Mouse (Mus musculus): ENCODE results near the gene Rbm48. TPM values are rescaled to one million over a fixed set of nuclear protein-coding genes. Genes with fewer than 3 reads are reported as not detected.

The Rbm48 gene
- 20.2 TPM for polyA plus RNA-seq (2014; fragmentation: Illumina TruSeq; extraction: RNeasy Lipid Tissue Mini Kit (QIAGEN cat#74804); ENCODE audit: low read depth, low replicate concordance)

DNA sequence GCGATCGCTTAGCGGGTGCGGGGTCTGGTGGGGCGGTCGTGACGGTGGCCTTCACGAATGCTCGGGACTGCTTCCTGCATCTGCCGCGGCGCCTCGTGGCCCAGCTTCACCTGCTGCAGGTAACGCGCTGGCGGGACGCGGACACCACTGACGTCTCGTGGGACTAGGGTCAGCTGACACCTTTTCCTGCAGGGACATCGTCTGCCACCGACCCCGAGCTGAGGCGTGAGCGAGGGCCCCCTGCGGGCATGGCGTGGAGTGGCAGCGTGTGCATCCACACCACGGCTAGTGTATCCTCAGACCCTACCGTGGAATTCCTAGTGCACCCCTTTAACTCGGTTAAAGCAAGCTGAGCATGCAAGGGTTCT is at the start of gene Rbm48:
Rbm48 (minus strand) TSS at position 187 of the 368 bp plus-strand sequence.

GRCm38 (mm10) chr5:3595693-3596398 is 539 bp downstream of the Rbm48 start, which contains the start of gene Pex1:
Gene Pex1 (plus strand): TSS chr5:3596066.

GRCm38 (mm10) chr5:3571266-3571665 is 25.1 kb downstream of the Rbm48 start, which contains the start of gene 1700109H08Rik:
Gene 1700109H08Rik (plus strand): TSS chr5:3571566.

GRCm38 (mm10) chr5:3543629-3544479 is 52.5 kb downstream of the Rbm48 start, which contains the start of gene Fam133b:
Gene Fam133b (plus strand): TSS chr5:3543833.

Other genes with a start within 250 kb of the Rbm48 start
- 78.6 TPM for gene Fam133b, start 52.8 kb downstream of the Rbm48 start, polyA plus RNA-seq (2014; fragmentation: Illumina TruSeq; extraction: RNeasy Lipid Tissue Mini Kit (QIAGEN cat#74804); ENCODE audit: low read depth, low replicate concordance)
- 359 TPM for gene 1700109H08Rik, start 25.0 kb downstream of the Rbm48 start, polyA plus RNA-seq (2014; fragmentation: Illumina TruSeq; extraction: RNeasy Lipid Tissue Mini Kit (QIAGEN cat#74804); ENCODE audit: low read depth, low replicate concordance)
- gene Pex1, start 519 bp downstream of the Rbm48 start, polyA plus RNA-seq (2014; fragmentation: Illumina TruSeq; extraction: RNeasy Lipid Tissue Mini Kit (QIAGEN cat#74804); ENCODE audit: low read depth, low replicate concordance), result 12.3 TPM
- gene Tmbim7, start 54.6 kb upstream of the Rbm48 start, polyA plus RNA-seq (2014; fragmentation: Illumina TruSeq; extraction: RNeasy Lipid Tissue Mini Kit (QIAGEN cat#74804); ENCODE audit: low read depth, low replicate concordance), result 589 TPM
- gene Gatad1, start 60.6 kb upstream of the Rbm48 start, polyA plus RNA-seq (2014; fragmentation: Illumina TruSeq; extraction: RNeasy Lipid Tissue Mini Kit (QIAGEN cat#74804); ENCODE audit: low read depth, low replicate concordance), result 304 TPM
- gene Ankib1, start 206.3 kb upstream of the Rbm48 start, polyA plus RNA-seq (2014; fragmentation: Illumina TruSeq; extraction: RNeasy Lipid Tissue Mini Kit (QIAGEN cat#74804); ENCODE audit: low read depth, low replicate concordance), result 43.3 TPM
- gene Krit1, start 206.6 kb upstream of the Rbm48 start, polyA plus RNA-seq (2014; fragmentation: Illumina TruSeq; extraction: RNeasy Lipid Tissue Mini Kit (QIAGEN cat#74804); ENCODE audit: low read depth, low replicate concordance), result 80.8 TPM
- gene Lrrd1, start 248.6 kb upstream of the Rbm48 start, polyA plus RNA-seq (2014; fragmentation: Illumina TruSeq; extraction: RNeasy Lipid Tissue Mini Kit (QIAGEN cat#74804); ENCODE audit: low read depth, low replicate concordance), result 101 TPM